Mouse (Mus musculus) heart, adult 2 months (tissue): ENCODE measurements around the gene Chmp4b. TPM values are rescaled to one million over a fixed set of nuclear protein-coding genes. Genes with fewer than 3 reads are reported as not detected.
A peak's percentile ranks its signal among the peaks of the same experiment; 100 is the strongest.

ENCODE experiments used
- DNase-seq, 2 experiments: peaks; one replicate each; pipeline ENCODE4 v3.0.0; 2021
- H3K27ac ChIP-seq: fragments of 200-600 bp; 2 replicates; pipeline ENCODE4 v1.8.1; 2022
- H3K27me3 ChIP-seq: fragments of 200-500 bp; 2 replicates; pipeline ENCODE4 v1.6.1; 2012; ENCODE audit warnings: mild to moderate bottlenecking, low read length, inconsistent platforms, mixed read lengths; ENCODE audit not compliant: control insufficient read depth, insufficient read depth
- H3K36me3 ChIP-seq: fragments of 200-500 bp; 2 replicates; pipeline ENCODE4 v1.6.1; 2012; ENCODE audit warnings: low read length, inconsistent platforms; ENCODE audit not compliant: control insufficient read depth, insufficient read depth
- H3K4me1 ChIP-seq: fragments of 200-500 bp; 2 replicates; pipeline ENCODE4 v1.6.1; 2011; ENCODE audit warnings: low read length; ENCODE audit not compliant: control insufficient read depth, insufficient read depth
- H3K4me3 ChIP-seq: fragments of 200-600 bp; 2 replicates; pipeline ENCODE4 v1.8.1; 2022
- H3K79me2 ChIP-seq: fragments of 200-500 bp; replicated peaks from 2 replicates; pipeline ENCODE4 v1.6.1; 2012; ENCODE audit warnings: mild to moderate bottlenecking, inconsistent platforms, low read length, moderate library complexity, mixed read lengths; ENCODE audit not compliant: control insufficient read depth, insufficient read depth
- H3K9ac ChIP-seq: fragments of 200-500 bp; 2 replicates; pipeline ENCODE4 v1.6.1; 2012; ENCODE audit warnings: low read depth, mild to moderate bottlenecking, control low read depth, inconsistent platforms, low read length, mixed read lengths
- CTCF ChIP-seq: fragments of 200-600 bp; IDR thresholded peaks from 2 replicates; pipeline ENCODE4 v1.8.1; 2022; ENCODE audit warnings: antibody characterized with exemption, mild to moderate bottlenecking, moderate library complexity
- EP300 ChIP-seq: fragments of 200-500 bp; IDR thresholded peaks from 2 replicates; pipeline ENCODE4 v1.6.1; 2011; ENCODE audit warnings: low read depth, low read length, control low read depth; ENCODE audit not compliant: insufficient read depth
- POLR2A ChIP-seq: fragments of 200-500 bp; IDR thresholded peaks from 2 replicates; pipeline ENCODE4 v1.6.1; 2011; ENCODE audit warnings: mild to moderate bottlenecking, low read depth, low read length, control low read depth; ENCODE audit not compliant: insufficient read depth
- WGBS: fragments of 180-500 bp; shearing (Covaris S2); methylation state at CpG from one replicate; pipeline ENCODE4 v1.1.7; 2018; 5-methylcytosine and 5-hydroxymethylcytosine counted together
- intact Hi-C: fragments of 180-260 bp; cut with DNase I; formaldehyde crosslinking; loops from one replicate; pipeline ENCODE4 v1.15.1; 2025
- polyA plus RNA-seq: library from polyadenylated mRNA; depleted of rRNA; stranded (reverse); fragments of >200 nt; gene quantifications from 2 replicates; pipeline ENCODE4 v1.2.3, GENCODE M21; 2012
- total RNA-seq, 2 experiments: library from RNA; stranded (reverse); gene quantifications; 2 replicates each; pipeline ENCODE4 v1.2.3; 2021

Chmp4b gene
- total and polyA plus RNA-seq, 3 experiments = 64.4 to 124 (median 106) TPM

DNA sequence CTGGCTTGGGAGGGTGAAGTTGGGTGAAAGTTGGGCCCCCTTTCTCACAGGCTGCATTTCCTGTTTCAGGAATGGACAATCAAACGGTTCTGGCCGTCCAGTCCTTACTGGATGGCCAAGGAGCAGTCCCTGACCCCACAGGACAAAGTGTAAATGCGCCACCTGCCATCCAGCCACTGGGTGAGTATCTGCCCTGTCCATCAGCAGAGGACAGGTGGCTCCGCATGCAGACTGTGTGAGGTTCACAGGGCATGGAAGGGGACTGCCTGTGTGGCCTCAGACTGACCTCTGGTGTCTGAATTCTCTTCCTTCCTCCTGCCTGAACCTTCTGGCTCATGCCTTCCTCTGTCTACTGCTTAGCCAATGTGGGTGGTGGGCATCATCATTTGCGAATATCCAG lies 29.8 kb upstream of the Chmp4b start:
- Histone ChIP-seq H3K27ac (no peak overlapping the region), H3K4me1 (no peaks in the 10 kb centered on the region), H3K36me3 (no peaks in the 10 kb centered on the region), H3K9ac (no peak overlapping the region), H3K4me3 (no peak overlapping the region), H3K79me2 (no peaks in the 10 kb centered on the region), H3K27me3 (no peaks in the 10 kb centered on the region)
- 47% methylated on average over 5 of the region's 5 CpGs for WGBS
- DNase-seq = no peak
- intact Hi-C loops = no loop called here
- TF ChIP-seq EP300 (no peak), POLR2A (no peak), CTCF (peak; percentile 10; the same call in 1 of the 2 replicates)

DNA sequence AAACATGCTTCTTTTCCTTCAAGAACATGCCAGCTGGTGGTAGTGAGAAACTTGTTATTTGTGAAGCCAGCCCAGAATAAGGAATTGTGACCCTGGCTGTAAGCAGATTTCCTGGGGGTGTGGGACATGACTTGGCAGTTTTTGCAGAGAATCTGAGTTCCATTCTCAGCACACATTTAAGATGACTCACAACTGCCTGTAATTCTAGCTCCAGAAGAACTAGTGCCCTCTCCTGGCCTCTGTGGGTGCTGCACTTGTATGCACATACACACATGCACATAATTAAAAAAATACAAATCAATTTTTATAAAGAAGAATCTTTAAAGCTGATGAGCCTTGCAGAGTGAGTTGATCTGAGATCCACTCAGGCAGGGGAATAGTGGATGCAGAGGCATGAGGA lies 27.4 kb upstream of the Chmp4b start:
- intact Hi-C loops = no loop called here
- Histone ChIP-seq H3K9ac (no peak overlapping the region), H3K27ac (no peak overlapping the region), H3K27me3 (no peaks in the 10 kb centered on the region), H3K79me2 (no peaks in the 10 kb centered on the region), H3K4me1 (no peaks in the 10 kb centered on the region), H3K36me3 (no peaks in the 10 kb centered on the region), H3K4me3 (no peak overlapping the region)
- TF ChIP-seq CTCF (peak; percentile 37), POLR2A (no peak), EP300 (no peak)
- DNase-seq = no peak

DNA sequence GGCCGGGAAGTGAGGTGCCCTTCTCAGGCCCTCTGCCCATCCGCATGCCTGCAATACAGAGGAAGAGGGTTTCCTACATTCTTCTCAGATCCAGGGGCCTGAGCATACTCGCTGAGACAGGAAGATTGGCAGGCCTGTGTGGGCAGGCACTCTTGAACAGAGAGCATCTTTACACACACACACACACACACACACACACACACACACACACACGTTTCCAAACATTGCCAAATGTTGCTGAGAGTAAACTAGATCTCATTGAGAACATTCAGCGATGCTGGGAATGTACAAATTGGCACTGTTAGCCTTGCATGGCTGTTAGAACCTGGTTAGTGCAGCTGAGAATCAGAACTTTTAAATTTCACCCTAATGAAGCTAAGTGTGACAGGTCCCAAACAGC lies 21.0 kb upstream of the Chmp4b start:
- H3K4me3 ChIP-seq = no peak overlapping the region
- 84% methylated on average over 5 of the region's 5 CpGs for WGBS
- no peaks in the 10 kb centered on the region for H3K79me2 ChIP-seq
- no peaks in the 10 kb centered on the region for H3K36me3 ChIP-seq
- H3K27ac ChIP-seq = no peak overlapping the region
- no peaks in the 10 kb centered on the region for H3K27me3 ChIP-seq
- no peaks in the 10 kb centered on the region for H3K4me1 ChIP-seq
- H3K9ac ChIP-seq = no peak overlapping the region
- intact Hi-C loops = no loop called here
- DNase-seq = no peak
- TF ChIP-seq CTCF = no peak
- no peak for TF ChIP-seq EP300
- TF ChIP-seq POLR2A = no peak

GRCm38 (mm10) chr2:154632203-154632780 lies 19.2 kb upstream of the Chmp4b start:
- H3K27me3 ChIP-seq = no peaks in the 10 kb centered on the region
- no peak for DNase-seq
- TF ChIP-seq EP300 (no peak), CTCF (no peak), POLR2A (no peak)
- no peaks in the 10 kb centered on the region for H3K36me3 ChIP-seq
- H3K27ac ChIP-seq = no peak overlapping the region
- no peaks in the 10 kb centered on the region for H3K4me1 ChIP-seq
- intact Hi-C loops = no loop called here
- no peak overlapping the region for H3K4me3 ChIP-seq
- H3K9ac ChIP-seq = no peak overlapping the region
- WGBS = 91% methylated on average over 16 of the region's 16 CpGs
- no peaks in the 10 kb centered on the region for H3K79me2 ChIP-seq

DNA sequence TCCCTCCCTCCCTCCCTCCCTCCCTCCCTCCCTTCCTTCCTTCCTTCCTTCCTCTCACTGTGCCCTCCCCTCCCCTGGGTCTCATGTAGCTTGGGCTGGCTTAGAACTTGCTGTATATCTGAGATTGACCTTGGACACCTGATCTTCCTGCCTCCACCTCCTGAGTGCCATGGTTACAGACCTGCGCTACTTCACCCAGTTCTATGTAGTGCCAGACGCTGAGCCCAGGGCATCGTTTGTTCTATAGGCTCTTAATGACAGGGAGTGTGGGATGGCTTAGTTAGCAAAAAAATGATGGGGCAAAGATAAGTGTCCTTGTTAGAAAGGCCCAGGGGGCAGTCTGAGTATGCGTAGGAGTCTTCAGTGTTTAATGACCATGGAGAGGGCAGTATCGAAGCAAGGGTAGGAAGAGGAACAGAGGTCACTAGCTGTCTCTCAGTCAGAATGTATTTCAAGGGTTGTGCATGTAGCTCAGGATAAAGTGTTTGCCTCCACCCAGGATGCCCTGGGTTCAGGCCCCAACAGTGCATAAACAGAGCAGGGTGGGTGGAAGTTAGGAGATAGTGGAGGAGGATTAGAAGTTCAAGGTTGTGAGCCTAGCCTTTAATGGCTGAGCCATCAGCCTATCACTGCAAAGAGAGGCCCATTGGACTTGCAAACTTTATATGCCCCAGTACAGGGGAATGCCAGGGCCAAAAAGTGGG lies 18.3 kb upstream of the Chmp4b start:
- TF ChIP-seq CTCF (no peak), POLR2A (no peak), EP300 (no peak)
- no peak overlapping the region for H3K9ac ChIP-seq
- H3K27ac ChIP-seq = no peak overlapping the region
- H3K36me3 ChIP-seq = no peaks in the 10 kb centered on the region
- H3K4me1 ChIP-seq = no peaks in the 10 kb centered on the region
- H3K79me2 ChIP-seq = no peaks in the 10 kb centered on the region
- H3K27me3 ChIP-seq = no peaks in the 10 kb centered on the region
- no peak for DNase-seq
- WGBS = 93% methylated on average over 5 of the region's 5 CpGs
- H3K4me3 ChIP-seq = no peak overlapping the region
- intact Hi-C loops = no loop called here

GRCm38 (mm10) chr2:154633876-154634644 lies 17.4 kb upstream of the Chmp4b start:
- Histone ChIP-seq H3K79me2 (no peaks in the 10 kb centered on the region), H3K9ac (no peak overlapping the region), H3K27me3 (no peaks in the 10 kb centered on the region), H3K36me3 (no peaks in the 10 kb centered on the region), H3K27ac (no peak overlapping the region), H3K4me3 (no peak overlapping the region), H3K4me1 (no peaks in the 10 kb centered on the region)
- DNase-seq = no peak
- no peak for TF ChIP-seq POLR2A
- TF ChIP-seq CTCF = no peak
- no peak for TF ChIP-seq EP300
- WGBS = 92% methylated on average over 9 of the region's 9 CpGs
- intact Hi-C loops = no loop called here
